14 mouse cellular contexts compared by ENCODE assay signal in genomic region chr14:25855241-25855885, GRCm38 (mm10). TPM values are rescaled to one million over a fixed set of nuclear protein-coding genes. Genes with fewer than 3 reads are reported as not detected.
DNase-seq lines count a peak whose midpoint lies in the region; ATAC-seq and TF ChIP-seq lines count a peak whose summit lies in the region.
"Had no signal": no experiment of that assay in that cellular context is flagged by ENCODE, and none has a peak within 500 bp of the region (broad histone marks: within the 10 kb centered on the region; RNA-seq: fewer than 3 reads in every experiment).

No protein-coding gene starts in this region.

- DNase-seq in layer of hippocampus, adult 2 months (ENCODE audit: low spot score in 2 of 2): no peak
- DNase-seq in layer of hippocampus, postnatal 10 days (ENCODE audit: low spot score in 2 of 2): no peak
- DNase-seq in frontal cortex, postnatal 10 days (ENCODE audit: low spot score in 2 of 2): no peak
- DNase-seq: adrenal gland, postnatal 36 days; cerebellum, postnatal 10 days; forebrain, postnatal 0 days had no signal

- H3K9ac ChIP-seq in forebrain, embryonic 12.5 days: no peak overlapping the region
- no peak overlapping the region for H3K9ac ChIP-seq in forebrain, embryonic 16.5 days (replicated peaks; ENCODE audit: low read depth, low read length)
- H3K9ac ChIP-seq: forebrain, postnatal 0 days; neural tube, embryonic 13.5 days had no signal

- H3K4me1 ChIP-seq in E14TG2a.4 (replicated peaks; ENCODE audit: low read depth, low read length): peaks cover 99% of the 10 kb centered on the region
- no peaks in the 10 kb centered on the region; the same call in 1 of the 2 replicates for H3K4me1 ChIP-seq in forebrain, embryonic 12.5 days
- no peaks in the 10 kb centered on the region for H3K4me1 ChIP-seq in forebrain, embryonic 16.5 days (replicated peaks; ENCODE audit: control insufficient read depth, insufficient read depth, low read length)
- H3K4me1 ChIP-seq: neural tube, embryonic 13.5 days had no signal

- no peaks in the 10 kb centered on the region for H3K27me3 ChIP-seq in E14TG2a.4 (ENCODE audit: insufficient read depth, low read length)
- H3K27me3 ChIP-seq in forebrain, embryonic 12.5 days: no peaks in the 10 kb centered on the region
- H3K27me3 ChIP-seq in forebrain, embryonic 16.5 days (replicated peaks; ENCODE audit: control insufficient read depth, insufficient read depth, low read length): no peaks in the 10 kb centered on the region
- H3K27me3 ChIP-seq: neural tube, embryonic 13.5 days had no signal

- peaks cover 9% of the 10 kb centered on the region; the same call in 1 of the 2 replicates for H3K36me3 ChIP-seq in E14TG2a.4 (ENCODE audit: insufficient read depth, low read length)
- H3K36me3 ChIP-seq in forebrain, embryonic 12.5 days (replicated peaks): no peaks in the 10 kb centered on the region
- no peaks in the 10 kb centered on the region for H3K36me3 ChIP-seq in forebrain, embryonic 16.5 days (ENCODE audit: control insufficient read depth, insufficient read depth)
- H3K36me3 ChIP-seq: heart, embryonic 10.5 days; neural tube, embryonic 13.5 days had no signal

- peak; percentile 14 for ATAC-seq in granulocyte monocyte progenitor cell, adult 5-6 weeks (replicated peaks; ENCODE audit: poor library complexity, severe bottlenecking)
- peak; percentile 88 for ATAC-seq in megakaryocyte-erythroid progenitor cell, adult 5-6 weeks (replicated peaks; ENCODE audit: low FRiP score, low TSS enrichment, poor library complexity, severe bottlenecking)
- ATAC-seq in forebrain, embryonic 12.5 days (ENCODE audit: low FRiP score): no peak
- no peak for ATAC-seq in forebrain, embryonic 16.5 days
- ATAC-seq: forebrain, postnatal 0 days had no signal

- WGBS in forebrain, embryonic 12.5 days: 78% methylated on average over 8 of the region's 8 CpGs
- WGBS in forebrain, embryonic 16.5 days: 78% methylated on average over 8 of the region's 8 CpGs

- no peaks in the 10 kb centered on the region for H3K9me3 ChIP-seq in E14TG2a.4 (ENCODE audit: low read length)
- no peaks in the 10 kb centered on the region for H3K9me3 ChIP-seq in forebrain, embryonic 12.5 days
- no peaks in the 10 kb centered on the region for H3K9me3 ChIP-seq in forebrain, embryonic 16.5 days (ENCODE audit: control insufficient read depth, low read length)
- H3K9me3 ChIP-seq: heart, embryonic 10.5 days; neural tube, embryonic 13.5 days had no signal

- no peak overlapping the region for H3K4me2 ChIP-seq in forebrain, embryonic 12.5 days
- no peak overlapping the region for H3K4me2 ChIP-seq in forebrain, embryonic 16.5 days (ENCODE audit: low read length)
- H3K4me2 ChIP-seq: neural tube, embryonic 13.5 days had no signal

- no peak for TF ChIP-seq CTCF in layer of hippocampus, adult 2 months (conservative IDR thresholded peaks at IDR 0.05)
- TF ChIP-seq CTCF in E14TG2a.4 (conservative IDR thresholded peaks at IDR 0.05; ENCODE audit: low read length): no peak

- no peak overlapping the region for H3K4me3 ChIP-seq in layer of hippocampus, adult 2 months
- H3K4me3 ChIP-seq in E14TG2a.4 (replicated peaks; ENCODE audit: low read length): peak overlapping the region; percentile 5; the same call in 1 of the 2 replicates
- no peak overlapping the region for H3K4me3 ChIP-seq in forebrain, embryonic 12.5 days (replicated peaks)
- no peak overlapping the region for H3K4me3 ChIP-seq in forebrain, embryonic 16.5 days (replicated peaks; ENCODE audit: low read length)
- H3K4me3 ChIP-seq: heart, embryonic 10.5 days; neural tube, embryonic 13.5 days had no signal

- H3K27ac ChIP-seq in layer of hippocampus, adult 2 months: peak overlapping the region; percentile 3; the same call in 1 of the 2 replicates
- no peak overlapping the region for H3K27ac ChIP-seq in forebrain, embryonic 12.5 days
- H3K27ac ChIP-seq in forebrain, embryonic 16.5 days (ENCODE audit: low read length): no peak overlapping the region
- H3K27ac ChIP-seq: heart, embryonic 10.5 days; neural tube, embryonic 13.5 days had no signal

RNA-seq across cellular contexts. Expression of gene Anxa11, which starts 13.4 kb away (rescaled TPM):
- total RNA-seq in layer of hippocampus, adult 2 months (2021): 10 to 100 TPM; 87.9 to 88.8 TPM
- 10 to 100 TPM; 16.6 to 17.0 TPM for total RNA-seq in layer of hippocampus, postnatal 10 days (2021)
- 39.6 and 41.1 TPM in 2 replicates for total RNA-seq in granulocyte monocyte progenitor cell, adult 5-6 weeks (2014; fragmentation: Nextera tagmentation)
- total RNA-seq in granulocyte monocyte progenitor cell, adult 5-6 weeks (2017): 7.2 and 9.7 TPM in 2 replicates
- 29.2 and 29.7 TPM in 2 replicates for total RNA-seq in megakaryocyte-erythroid progenitor cell, adult 5-6 weeks (2014; fragmentation: Nextera tagmentation)
- total RNA-seq in megakaryocyte-erythroid progenitor cell, adult 5-6 weeks (2017): 5.1 and 6.1 TPM in 2 replicates
- polyA plus RNA-seq in forebrain, embryonic 12.5 days (2016; fragmentation: Nextera tagmentation; extraction: Ambion mirVana): 3.2 and 4.6 TPM in 2 replicates
- polyA plus RNA-seq in forebrain, embryonic 16.5 days (2015; fragmentation: Nextera tagmentation; extraction: Ambion mirVana): 2.0 and 2.6 TPM in 2 replicates

RNA-seq across cellular contexts. Expression of gene Plac9a, which starts 47.5 kb away (rescaled TPM):
- not detected for total RNA-seq in layer of hippocampus, adult 2 months (2021)
- 1 to 10 TPM in 1 of 2 experiments, not detected in 1; 2.6 TPM for total RNA-seq in layer of hippocampus, postnatal 10 days (2021)
- not detected in 2 replicates for total RNA-seq in granulocyte monocyte progenitor cell, adult 5-6 weeks (2014; fragmentation: Nextera tagmentation)
- total RNA-seq in granulocyte monocyte progenitor cell, adult 5-6 weeks (2017): not detected in 2 replicates
- not detected in 2 replicates for total RNA-seq in megakaryocyte-erythroid progenitor cell, adult 5-6 weeks (2014; fragmentation: Nextera tagmentation)
- total RNA-seq in megakaryocyte-erythroid progenitor cell, adult 5-6 weeks (2017): not detected in 2 replicates
- not detected in 2 replicates for polyA plus RNA-seq in forebrain, embryonic 12.5 days (2016; fragmentation: Nextera tagmentation; extraction: Ambion mirVana)
- not detected in 2 replicates for polyA plus RNA-seq in forebrain, embryonic 16.5 days (2015; fragmentation: Nextera tagmentation; extraction: Ambion mirVana)
- total RNA-seq: forebrain, postnatal 0 days had no signal
- polyA plus RNA-seq: forebrain, postnatal 0 days; heart, embryonic 10.5 days; macrophage; neural tube, embryonic 13.5 days had no signal

Comparison
In these comparisons a context has a peak if more than half of its experiments do, and no peak if none do; other contexts are left out.
1. ATAC-seq: peak in granulocyte monocyte progenitor cell, adult 5-6 weeks (single experiment) and megakaryocyte-erythroid progenitor cell, adult 5-6 weeks (single experiment); none in forebrain, embryonic 12.5 days (single experiment) and forebrain, embryonic 16.5 days (single experiment).